Mouse (Mus musculus) layer of hippocampus, postnatal 14 days (tissue): Measurements from ENCODE around the gene Ptprg. TPM values are rescaled to one million over a fixed set of nuclear protein-coding genes. Genes with fewer than 3 reads are reported as not detected.

ENCODE experiments used
- total RNA-seq, 2 experiments: library from RNA; stranded (reverse); gene quantifications; 2 replicates each; pipeline ENCODE4 v1.2.3; 2021

The Ptprg gene
- total RNA-seq, 2 experiments from 2014 or later: 165 to 169 TPM

Other genes with a start within 250 kb of the Ptprg start
- gene Gm3839, start 196.8 kb upstream of the Ptprg start, total RNA-seq: under 1 TPM; 0.57 to 0.76 TPM